Mouse (Mus musculus) layer of hippocampus, postnatal 36 days (tissue): ENCODE measurements around the gene Ccdc60. TPM values are rescaled to one million over a fixed set of nuclear protein-coding genes. Genes with fewer than 3 reads are reported as not detected.
"Not testable (repeated sequence)": the region's sequence is repeated elsewhere in the genome, so short reads cannot be mapped to it uniquely, and the experiment has no call there.

Experiments
- DNase-seq, 2 experiments: peaks; one replicate each; pipeline ENCODE4 v3.0.0; 2022
- total RNA-seq, 2 experiments: library from RNA; stranded (reverse); gene quantifications; 2 replicates each; pipeline ENCODE4 v1.2.3; 2021

Ccdc60 gene
- total RNA-seq, 2 experiments from 2014 or later = 0.15 to 0.48 TPM

GRCm38 (mm10) chr5:116191596-116191995 lies 97.2 kb downstream of the Ccdc60 start:
- DNase-seq = no peak

GRCm38 (mm10) chr5:116189818-116190217 lies 99.0 kb downstream of the Ccdc60 start:
- DNase-seq = no peak

- no peak for DNase-seq
These were observed 108.2 kb downstream of the Ccdc60 start for GRCm38 (mm10) chr5:116180594-116180993.

- no peak for DNase-seq
These were observed 117.1 kb downstream of the Ccdc60 start for GRCm38 (mm10) chr5:116171721-116172120.

- no peak for DNase-seq
These were observed 121.8 kb downstream of the Ccdc60 start for GRCm38 (mm10) chr5:116166965-116167364.

- no peak for DNase-seq
These were observed 123.4 kb downstream of the Ccdc60 start for GRCm38 (mm10) chr5:116165203-116165888.

GRCm38 (mm10) chr5:116154811-116155210 lies 134.0 kb downstream of the Ccdc60 start:
- no peak for DNase-seq

GRCm38 (mm10) chr5:116146446-116146845 lies 142.3 kb downstream of the Ccdc60 start:
- not testable (repeated sequence) for DNase-seq

- DNase-seq = no peak
These were observed 144.1 kb downstream of the Ccdc60 start for GRCm38 (mm10) chr5:116144711-116145110.

- DNase-seq = no peak
These were observed 148.1 kb downstream of the Ccdc60 start for GRCm38 (mm10) chr5:116140682-116141081.

- peak; percentile 77 to 81 for DNase-seq
These were observed 165.4 kb downstream of the Ccdc60 start for GRCm38 (mm10) chr5:116123344-116123743.

GRCm38 (mm10) chr5:116116567-116116966 lies 172.2 kb downstream of the Ccdc60 start:
- peak in 1 of 2 experiments; percentile 21 for DNase-seq

- DNase-seq = no peak
These were observed 172.7 kb downstream of the Ccdc60 start for GRCm38 (mm10) chr5:116116110-116116509.

- DNase-seq = no peak
These were observed 173.5 kb downstream of the Ccdc60 start for GRCm38 (mm10) chr5:116115071-116115834.

- no peak for DNase-seq
These were observed 180.1 kb downstream of the Ccdc60 start for GRCm38 (mm10) chr5:116108651-116109050.

- no peak for DNase-seq
These were observed 204.6 kb downstream of the Ccdc60 start for GRCm38 (mm10) chr5:116084231-116084630.

GRCm38 (mm10) chr5:116083081-116083480 lies 205.7 kb downstream of the Ccdc60 start, which contains the start of gene Tmem233:
TSS of gene Tmem233 (minus strand) at chr5:116083244.
- no peak for DNase-seq

GRCm38 (mm10) chr5:116082241-116082900 lies 206.4 kb downstream of the Ccdc60 start:
- DNase-seq = no peak

- no peak for DNase-seq
These were observed 207.2 kb downstream of the Ccdc60 start for GRCm38 (mm10) chr5:116081616-116082015.

- no peak for DNase-seq
These were observed 208.0 kb downstream of the Ccdc60 start for GRCm38 (mm10) chr5:116080736-116081135.
